Comparison of ENCODE assay signal across 8 mouse cellular contexts in genomic region chr15:102316263-102316662, GRCm38 (mm10). TPM values are rescaled to one million over a fixed set of nuclear protein-coding genes. Genes with fewer than 3 reads are reported as not detected.
DNase-seq lines count a peak whose midpoint lies in the region; ATAC-seq and TF ChIP-seq lines count a peak whose summit lies in the region.

No protein-coding gene starts in this region.

- ATAC-seq in heart, embryonic 11.5 days (replicated peaks; ENCODE audit: insufficient number of reproducible peaks, low FRiP score, low TSS enrichment): no peak
- ATAC-seq in CD4-positive, CD25-positive, alpha-beta regulatory T cell, adult 4 months: peak; percentile 77
- peak; percentile 29 for ATAC-seq in stomach, postnatal 0 days (ENCODE audit: low FRiP score, low TSS enrichment)

- TF ChIP-seq EP300 in stomach, postnatal 0 days (optimal IDR thresholded peaks at IDR 0.05): no peak

- DNase-seq in heart, adult 18-20 months: peak; percentile 72 to 87
- peak; percentile 50 for DNase-seq in c-Kit-positive CD71-negative TER-119-negative erythroid progenitor cells, embryonic 14.5 days (ENCODE audit: low read depth)
- DNase-seq in gastrocnemius, adult 2 months: peak; percentile 70
- peak; percentile 49 to 73 for DNase-seq in layer of hippocampus, adult 2 months (ENCODE audit: low spot score in 2 of 2)
- DNase-seq in stomach, postnatal 0 days (ENCODE audit: low spot score): peak; percentile 60

- intact Hi-C loops in gastrocnemius, adult 2 months (cut with DNase I): loop anchor here (1.0 to 2.0 kb wide), 2 partner anchors 27 to 77 kb away; no protein-coding TSS in a partner anchor

- peak; percentile 85 for TF ChIP-seq CTCF in gastrocnemius, adult 2 months (IDR thresholded peaks at IDR 0.05)
- TF ChIP-seq CTCF in layer of hippocampus, adult 2 months (conservative IDR thresholded peaks at IDR 0.05): peak; percentile 89
- peak; percentile 87 for TF ChIP-seq CTCF in stomach, postnatal 0 days (IDR thresholded peaks at IDR 0.05; ENCODE audit: low read depth)

- no peak overlapping the region for H3K4me2 ChIP-seq in heart, embryonic 11.5 days
- no peak overlapping the region for H3K4me2 ChIP-seq in stomach, postnatal 0 days (replicated peaks; ENCODE audit: low read depth)

- 89% methylated on average over 6 of the region's 6 CpGs for WGBS in heart, embryonic 11.5 days (ENCODE audit: insufficient replicate concordance)
- WGBS in stomach, postnatal 0 days: 85% methylated on average over 6 of the region's 6 CpGs

- no peak overlapping the region for H3K27ac ChIP-seq in heart, embryonic 11.5 days (ENCODE audit: low read depth, low read length)
- H3K27ac ChIP-seq in gastrocnemius, adult 2 months: peak overlapping the region; percentile 61; the same call in 1 of the 2 replicates
- H3K27ac ChIP-seq in layer of hippocampus, adult 2 months: 0 out of 2 replicates have a peak overlapping the region, but pooled peaks have one; percentile 28
- no peak overlapping the region for H3K27ac ChIP-seq in stomach, postnatal 0 days (replicated peaks)

- H3K9ac ChIP-seq in heart, embryonic 11.5 days (ENCODE audit: low read depth, low read length): no peak overlapping the region
- H3K9ac ChIP-seq in stomach, postnatal 0 days (ENCODE audit: low read length): no peak overlapping the region

- H3K4me3 ChIP-seq in heart, embryonic 11.5 days (ENCODE audit: low read depth, low read length): no peak overlapping the region
- peak overlapping the region; percentile 34; the same call in 1 of the 2 replicates for H3K4me3 ChIP-seq in gastrocnemius, adult 2 months
- H3K4me3 ChIP-seq in layer of hippocampus, adult 2 months: no peak overlapping the region
- H3K4me3 ChIP-seq in megakaryocyte, embryonic 14.5 days (replicated peaks): peak overlapping the region; percentile 47
- H3K4me3 ChIP-seq in stomach, postnatal 0 days (ENCODE audit: low read depth, low read length): no peak overlapping the region

- H3K9me3 ChIP-seq in heart, embryonic 11.5 days (replicated peaks; ENCODE audit: control insufficient read depth, low read length): no peaks in the 10 kb centered on the region
- no peaks in the 10 kb centered on the region for H3K9me3 ChIP-seq in megakaryocyte, embryonic 14.5 days
- H3K9me3 ChIP-seq in stomach, postnatal 0 days (ENCODE audit: control insufficient read depth, low read length): no peaks in the 10 kb centered on the region

- no peaks in the 10 kb centered on the region for H3K4me1 ChIP-seq in heart, embryonic 11.5 days (ENCODE audit: control insufficient read depth, insufficient read depth, low read length)
- peaks cover 21% of the 10 kb centered on the region for H3K4me1 ChIP-seq in megakaryocyte, embryonic 14.5 days
- no peaks in the 10 kb centered on the region for H3K4me1 ChIP-seq in stomach, postnatal 0 days (replicated peaks; ENCODE audit: control insufficient read depth, insufficient read depth)

- H3K36me3 ChIP-seq in heart, embryonic 11.5 days (ENCODE audit: control insufficient read depth, insufficient read depth, low read length): peaks cover 53% of the 10 kb centered on the region
- H3K36me3 ChIP-seq in megakaryocyte, embryonic 14.5 days (replicated peaks; ENCODE audit: low read length): peaks cover 82% of the 10 kb centered on the region
- peaks cover 10% of the 10 kb centered on the region for H3K36me3 ChIP-seq in stomach, postnatal 0 days (ENCODE audit: control insufficient read depth, insufficient read depth, low read length)

- H3K27me3 ChIP-seq in heart, embryonic 11.5 days (ENCODE audit: control insufficient read depth, insufficient read depth, low read length): no peaks in the 10 kb centered on the region
- no peaks in the 10 kb centered on the region for H3K27me3 ChIP-seq in megakaryocyte, embryonic 14.5 days (replicated peaks)
- H3K27me3 ChIP-seq in stomach, postnatal 0 days (ENCODE audit: control insufficient read depth, insufficient read depth, low read length): no peaks in the 10 kb centered on the region

RNA-seq across cellular contexts. Expression of gene Pfdn5, which starts 9.7 kb away (rescaled TPM):
- total RNA-seq in heart, adult 18-20 months (2021): 100 to 1,000 TPM; 340 to 348 TPM
- polyA plus RNA-seq in heart, embryonic 11.5 days (2014; fragmentation: Nextera tagmentation; extraction: Ambion mirVana): 307 and 350 TPM in 2 replicates
- 1,000 to 10,000 TPM; 1,296 to 1,302 TPM for polyA plus RNA-seq in CD4-positive, CD25-positive, alpha-beta regulatory T cell, adult 4 months (2017; shearing (Covaris generic))
- total RNA-seq in gastrocnemius, adult 2 months (2021): 100 to 1,000 TPM; 232 to 252 TPM
- 100 to 1,000 TPM; 433 to 437 TPM for total RNA-seq in layer of hippocampus, adult 2 months (2021)
- polyA plus RNA-seq in megakaryocyte, embryonic 14.5 days (2012; ENCODE audit: insufficient read depth, low replicate concordance): 5.9 and 58.8 TPM in 2 replicates
- 321 and 336 TPM in 2 replicates for polyA plus RNA-seq in stomach, postnatal 0 days (2015; fragmentation: Nextera tagmentation; extraction: Ambion mirVana)

RNA-seq across cellular contexts. Expression of gene Myg1, which starts 15.2 kb away (rescaled TPM):
- 10 to 100 TPM; 25.0 to 26.0 TPM for total RNA-seq in heart, adult 18-20 months (2021)
- 72.7 and 77.8 TPM in 2 replicates for polyA plus RNA-seq in heart, embryonic 11.5 days (2014; fragmentation: Nextera tagmentation; extraction: Ambion mirVana)
- 100 to 1,000 TPM; 119 to 124 TPM for polyA plus RNA-seq in CD4-positive, CD25-positive, alpha-beta regulatory T cell, adult 4 months (2017; shearing (Covaris generic))
- total RNA-seq in gastrocnemius, adult 2 months (2021): 10 to 100 TPM; 15.6 to 16.0 TPM
- total RNA-seq in layer of hippocampus, adult 2 months (2021): 10 to 100 TPM; 61.0 to 70.2 TPM
- polyA plus RNA-seq in megakaryocyte, embryonic 14.5 days (2012; ENCODE audit: insufficient read depth, low replicate concordance): 35.8 and 92.1 TPM in 2 replicates
- 39.7 and 44.8 TPM in 2 replicates for polyA plus RNA-seq in stomach, postnatal 0 days (2015; fragmentation: Nextera tagmentation; extraction: Ambion mirVana)

RNA-seq across cellular contexts. Expression of gene Espl1, which starts 20.2 kb away (rescaled TPM):
- total RNA-seq in heart, adult 18-20 months (2021): under 1 TPM; 0.54 to 0.92 TPM
- 20.0 and 23.8 TPM in 2 replicates for polyA plus RNA-seq in heart, embryonic 11.5 days (2014; fragmentation: Nextera tagmentation; extraction: Ambion mirVana)
- 1 to 10 TPM; 1.5 to 6.7 TPM for polyA plus RNA-seq in CD4-positive, CD25-positive, alpha-beta regulatory T cell, adult 4 months (2017; shearing (Covaris generic))
- total RNA-seq in gastrocnemius, adult 2 months (2021): under 1 TPM; 0.06 to 0.31 TPM
- total RNA-seq in layer of hippocampus, adult 2 months (2021): 1 to 10 TPM; 1.7 to 2.1 TPM
- 7.5 and 12.3 TPM in 2 replicates for polyA plus RNA-seq in megakaryocyte, embryonic 14.5 days (2012; ENCODE audit: insufficient read depth, low replicate concordance)
- polyA plus RNA-seq in stomach, postnatal 0 days (2015; fragmentation: Nextera tagmentation; extraction: Ambion mirVana): 2.2 and 4.0 TPM in 2 replicates

RNA-seq across cellular contexts. Expression of gene Aaas, which starts 34.3 kb away (rescaled TPM):
- total RNA-seq in heart, adult 18-20 months (2021): 10 to 100 TPM in 1 of 2 experiments, 1 to 10 TPM in 1; 9.8 to 12.1 TPM
- 62.9 and 64.9 TPM in 2 replicates for polyA plus RNA-seq in heart, embryonic 11.5 days (2014; fragmentation: Nextera tagmentation; extraction: Ambion mirVana)
- 10 to 100 TPM; 41.7 to 63.7 TPM for polyA plus RNA-seq in CD4-positive, CD25-positive, alpha-beta regulatory T cell, adult 4 months (2017; shearing (Covaris generic))
- 1 to 10 TPM; 5.7 to 7.8 TPM for total RNA-seq in gastrocnemius, adult 2 months (2021)
- total RNA-seq in layer of hippocampus, adult 2 months (2021): 10 to 100 TPM; 24.5 to 26.5 TPM
- 51.2 and 84.3 TPM in 2 replicates for polyA plus RNA-seq in megakaryocyte, embryonic 14.5 days (2012; ENCODE audit: insufficient read depth, low replicate concordance)
- 21.1 and 21.7 TPM in 2 replicates for polyA plus RNA-seq in stomach, postnatal 0 days (2015; fragmentation: Nextera tagmentation; extraction: Ambion mirVana)

RNA-seq across cellular contexts. Expression of gene Mfsd5, which starts 37.0 kb away (rescaled TPM):
- 10 to 100 TPM; 18.4 to 18.9 TPM for total RNA-seq in heart, adult 18-20 months (2021)
- polyA plus RNA-seq in heart, embryonic 11.5 days (2014; fragmentation: Nextera tagmentation; extraction: Ambion mirVana): 44.4 and 45.3 TPM in 2 replicates
- 10 to 100 TPM; 28.3 to 31.4 TPM for polyA plus RNA-seq in CD4-positive, CD25-positive, alpha-beta regulatory T cell, adult 4 months (2017; shearing (Covaris generic))
- total RNA-seq in gastrocnemius, adult 2 months (2021): 10 to 100 TPM; 14.2 TPM
- 10 to 100 TPM; 34.2 to 40.9 TPM for total RNA-seq in layer of hippocampus, adult 2 months (2021)
- 72.6 and 109 TPM in 2 replicates for polyA plus RNA-seq in megakaryocyte, embryonic 14.5 days (2012; ENCODE audit: insufficient read depth, low replicate concordance)
- polyA plus RNA-seq in stomach, postnatal 0 days (2015; fragmentation: Nextera tagmentation; extraction: Ambion mirVana): 81.6 and 83.6 TPM in 2 replicates

Comparison
In these comparisons a context has a peak if more than half of its experiments do, and no peak if none do; other contexts are left out.
1. H3K27ac ChIP-seq: peak in gastrocnemius, adult 2 months (single experiment) and layer of hippocampus, adult 2 months (single experiment); none in heart, embryonic 11.5 days (single experiment) and stomach, postnatal 0 days (single experiment).
2. H3K4me3 ChIP-seq: peak in gastrocnemius, adult 2 months (single experiment) and megakaryocyte, embryonic 14.5 days (single experiment); none in heart, embryonic 11.5 days (single experiment), layer of hippocampus, adult 2 months (single experiment) and stomach, postnatal 0 days (single experiment).
3. Peak in every context shown above with its lines, with median percentiles within 50 percentile points of each other: DNase-seq and CTCF ChIP-seq.